Mouse (Mus musculus) T-helper 1 cell (primary cell): ENCODE data around the gene Plcd1.

ENCODE experiments used
- in situ Hi-C: fragments of 300-600 bp; cut with MboI, MseI; formaldehyde crosslinking; loops from one replicate; pipeline ENCODE4 v1.15.1; 2025; ENCODE audit warnings: high pct_unique_total_duplicates

Gene Plcd1

GRCm38 (mm10) chr9:119091581-119092310 is 1.6 kb downstream of the Plcd1 start:
- in situ Hi-C loops: loop anchor here (10.0 kb wide), 1 partner anchor 1053 kb away; the partner anchor contains the start of gene Mobp

GRCm38 (mm10) chr9:119090462-119090861 is 2.8 kb downstream of the Plcd1 start:
- in situ Hi-C loops: loop anchor here (10.0 kb wide), 1 partner anchor 1054 kb away; the partner anchor contains the start of gene Mobp

GRCm38 (mm10) chr9:119089437-119089836 is 3.9 kb downstream of the Plcd1 start:
- in situ Hi-C loops: no loop called here

GRCm38 (mm10) chr9:119088148-119088801 is 5.0 kb downstream of the Plcd1 start:
- in situ Hi-C loops: no loop called here

GRCm38 (mm10) chr9:119087309-119087708 is 6.0 kb downstream of the Plcd1 start:
- in situ Hi-C loops: no loop called here

GRCm38 (mm10) chr9:119086451-119086850 is 6.9 kb downstream of the Plcd1 start:
- in situ Hi-C loops: no loop called here

- in situ Hi-C loops: no loop called here
These were observed 9.3 kb downstream of the Plcd1 start for GRCm38 (mm10) chr9:119083966-119084365.

- in situ Hi-C loops: no loop called here
These were observed 10.5 kb downstream of the Plcd1 start for GRCm38 (mm10) chr9:119082656-119083430.

GRCm38 (mm10) chr9:119082039-119082438 is 11.3 kb downstream of the Plcd1 start:
- in situ Hi-C loops: no loop called here

GRCm38 (mm10) chr9:119080040-119080675 is 13.1 kb downstream of the Plcd1 start:
- in situ Hi-C loops: no loop called here

- in situ Hi-C loops: no loop called here
These were observed 17.6 kb downstream of the Plcd1 start for GRCm38 (mm10) chr9:119075685-119076084.

GRCm38 (mm10) chr9:119073184-119073895 is 20.0 kb downstream of the Plcd1 start:
- in situ Hi-C loops: loop anchor here (5.0 kb wide), 1 partner anchor 151 kb away; no protein-coding TSS in a partner anchor

- in situ Hi-C loops: loop anchor here (5.0 kb wide), 1 partner anchor 149 kb away; no protein-coding TSS in a partner anchor
These were observed 21.5 kb downstream of the Plcd1 start for GRCm38 (mm10) chr9:119071786-119072185.

GRCm38 (mm10) chr9:119070173-119070825 is 23.0 kb downstream of the Plcd1 start:
- in situ Hi-C loops: loop anchor here (5.0 kb wide), 1 partner anchor 148 kb away; no protein-coding TSS in a partner anchor

GRCm38 (mm10) chr9:119068266-119068665 is 25.0 kb downstream of the Plcd1 start:
- in situ Hi-C loops: no loop called here

- in situ Hi-C loops: no loop called here
These were observed 25.7 kb downstream of the Plcd1 start for GRCm38 (mm10) chr9:119067601-119068000.

- in situ Hi-C loops: no loop called here
These were observed 29.0 kb downstream of the Plcd1 start for GRCm38 (mm10) chr9:119064296-119064695.

GRCm38 (mm10) chr9:119063036-119063644 is 30.2 kb downstream of the Plcd1 start:
- in situ Hi-C loops: no loop called here

- in situ Hi-C loops: no loop called here
These were observed 32.6 kb downstream of the Plcd1 start for GRCm38 (mm10) chr9:119060701-119061100.

- in situ Hi-C loops: loop anchor here (10.0 kb wide), 1 partner anchor 993 kb away; no protein-coding TSS in a partner anchor
These were observed 35.1 kb downstream of the Plcd1 start for GRCm38 (mm10) chr9:119058245-119058644.
